Mouse (Mus musculus): Measurements from ENCODE around the gene Otos. TPM values are rescaled to one million over a fixed set of nuclear protein-coding genes. Genes with fewer than 3 reads are reported as not detected.

The Otos gene
- not detected for total RNA-seq (2023)

GRCm38 (mm10) chr1:92648673-92649072, at the start of gene Otos:
Otos (minus strand) TSS chr1:92648841.

GRCm38 (mm10) chr1:92641514-92642272, 6.9 kb downstream of the Otos start, which contains the start of gene Cops9:
Cops9 (minus strand) TSS chr1:92641985.

GRCm38 (mm10) chr1:92617488-92617887, 31.2 kb downstream of the Otos start, which contains the start of gene Olfr12:
Olfr12 (plus strand) TSS chr1:92617788.

GRCm38 (mm10) chr1:92605482-92605881, 43.2 kb downstream of the Otos start, which contains the start of gene Olfr1410:
Olfr1410 (plus strand) TSS chr1:92605782.

Other genes with a start within 250 kb of the Otos start
- gene Ndufa10, start 175.0 kb downstream of the Otos start, total RNA-seq (2023): 100 to 1,000 TPM; 162 to 166 TPM
- not detected for gene Olfr1416, start 163.7 kb downstream of the Otos start, total RNA-seq (2023)
- not detected for gene Olfr1415, start 152.7 kb downstream of the Otos start, total RNA-seq (2023)
- gene Olfr1414, start 130.2 kb downstream of the Otos start, total RNA-seq (2023): not detected
- gene Olfr1413, start 77.5 kb downstream of the Otos start, total RNA-seq (2023): not detected
- gene Olfr1412, start 63.1 kb downstream of the Otos start, total RNA-seq (2023): not detected
- gene Olfr1411, start 54.4 kb downstream of the Otos start, total RNA-seq (2023): not detected
- not detected for gene Olfr1410, start 43.1 kb downstream of the Otos start, total RNA-seq (2023)
- not detected for gene Olfr12, start 31.1 kb downstream of the Otos start, total RNA-seq (2023)
- 100 to 1,000 TPM; 105 to 111 TPM for gene Cops9, start 6.9 kb downstream of the Otos start, total RNA-seq (2023)
- 10 to 100 TPM; 10.4 to 13.2 TPM for gene Gpc1, start 182.8 kb upstream of the Otos start, total RNA-seq (2023)

Measured in T-cell, adult 66 days (primary cell).